Mouse (Mus musculus) kidney, adult 2 months (tissue): ENCODE measurements around the gene Tsr3.

Source experiments
- CTCF ChIP-seq: fragments of 200-500 bp; conservative IDR thresholded peaks from 2 replicates; pipeline ENCODE4 v1.5.1; 2011; ENCODE audit warnings: low read depth, mild to moderate bottlenecking, control low read depth, low read length, moderate library complexity, mixed read lengths; ENCODE audit not compliant: insufficient read depth, insufficient read length
- POLR2A ChIP-seq: fragments of 200-500 bp; IDR thresholded peaks from one replicate; pipeline ENCODE4 v1.6.1; 2011; ENCODE audit warnings: low read depth, low read length, control low read depth

DNA sequence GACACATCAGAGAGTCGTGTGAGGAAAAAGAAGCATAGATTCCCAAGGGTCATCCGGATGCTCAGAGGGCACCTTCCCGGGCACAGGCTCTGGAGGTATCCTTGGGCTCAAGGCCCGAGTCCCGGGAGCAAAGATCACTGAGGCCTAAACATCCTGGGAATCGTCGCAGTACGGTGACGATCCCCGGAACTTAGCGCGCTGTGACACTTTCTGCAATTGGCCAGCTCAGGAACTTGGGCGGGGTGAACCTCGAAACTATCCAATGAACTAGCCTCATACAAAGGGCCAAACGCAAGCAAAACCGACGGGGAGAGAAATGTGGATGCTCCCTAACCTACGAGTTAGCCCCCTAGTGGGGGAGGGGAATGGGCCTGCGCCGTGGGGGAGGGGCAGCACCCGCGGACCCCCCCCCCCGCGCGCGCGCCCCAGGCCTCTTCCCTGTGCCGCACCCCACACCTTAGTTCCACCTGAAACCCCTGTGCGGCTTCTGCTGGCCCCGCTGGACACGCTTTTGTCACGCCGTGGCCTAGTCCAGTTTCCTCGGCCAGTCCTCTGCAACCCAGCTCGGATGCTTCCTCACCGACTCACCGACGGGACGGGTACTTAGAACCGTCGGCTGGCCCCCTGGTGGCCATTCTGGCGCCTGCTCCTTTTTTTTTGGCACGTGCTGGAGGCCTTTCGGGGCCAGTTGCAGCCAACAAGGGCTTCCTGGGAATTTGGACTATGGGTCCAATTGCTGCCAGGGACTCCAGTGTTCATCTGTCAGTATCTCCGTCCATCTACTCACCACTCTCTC, 33.9 kb downstream of the Tsr3 start:
- TF ChIP-seq CTCF: peak; percentile 63
- TF ChIP-seq POLR2A: no peak
